Mouse (Mus musculus) cerebellum, postnatal 4 days (tissue): ENCODE results near the gene Hs3st3a1.

Source experiments
- DNase-seq, 2 experiments: peaks; one replicate each; pipeline ENCODE4 v3.0.0; 2022; ENCODE audit warnings: low spot score in 2 of 2, mixed read lengths in 1 of 2

The Hs3st3a1 gene

GRCm38 (mm10) chr11:64558282-64558681 is 123.2 kb downstream of the Hs3st3a1 start:
- no peak for DNase-seq

- DNase-seq, result no peak
Observed at GRCm38 (mm10) chr11:64559388-64559787, 124.3 kb downstream of the Hs3st3a1 start.

GRCm38 (mm10) chr11:64560471-64560870 is 125.3 kb downstream of the Hs3st3a1 start:
- DNase-seq, result no peak

- no peak for DNase-seq
Observed at GRCm38 (mm10) chr11:64562771-64563170, 127.6 kb downstream of the Hs3st3a1 start.
